Mouse (Mus musculus) liver, postnatal 0 days (tissue): Measurements from ENCODE around the gene Cops9.

Experiments used
- CTCF ChIP-seq: sonication (generic); IDR thresholded peaks from 2 replicates; pipeline ENCODE4 v1.5.1; 2016; ENCODE audit warnings: antibody characterized with exemption, low read depth
- EP300 ChIP-seq: IDR thresholded peaks from 2 replicates; pipeline ENCODE4 v1.6.1; 2016; ENCODE audit warnings: antibody characterized with exemption, low read depth, mild to moderate bottlenecking

- TF ChIP-seq CTCF (no peak), EP300 (no peak)
Observed at GRCm38 (mm10) chr1:92676676-92676975, 34.8 kb upstream of the Cops9 start.
